Mouse (Mus musculus): ENCODE results near the gene Dck. TPM values are rescaled to one million over a fixed set of nuclear protein-coding genes. Genes with fewer than 3 reads are reported as not detected.

The Dck gene
- total and polyA plus RNA-seq, 2 experiments from 2014 or later: 28.9 to 30.3 TPM

DNA sequence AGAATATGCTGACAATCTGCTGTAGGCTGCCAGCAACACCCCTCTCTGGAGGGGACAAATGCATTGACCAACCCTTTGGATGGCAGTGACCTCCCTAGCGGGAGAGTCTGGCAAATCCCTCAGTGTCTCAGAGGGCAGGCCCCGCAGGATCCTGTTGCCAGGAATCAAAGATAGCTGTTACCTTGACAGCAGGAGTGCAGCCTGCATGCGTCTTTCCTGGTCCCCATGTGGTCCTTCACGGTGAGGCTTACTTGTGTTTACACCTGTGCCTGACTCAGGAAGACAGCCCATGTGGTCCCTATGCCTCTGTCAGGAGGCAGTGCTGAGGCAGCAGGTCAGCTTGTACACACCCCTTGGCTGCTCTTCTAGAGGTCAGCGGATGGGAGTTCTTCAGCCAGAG is 41.5 kb downstream of the Dck start:
- DNase-seq (no peak), ATAC-seq (no peak)
- no peak for TF ChIP-seq CTCF (IDR thresholded peaks at IDR 0.05; ENCODE audit: low read depth)
- Histone ChIP-seq H3K4me3 (ENCODE audit: low read depth, low read length) (no peak overlapping the region), H3K9ac (no peak overlapping the region), H3K27me3 (ENCODE audit: insufficient read depth, low read length) (no peaks in the 10 kb centered on the region), H3K4me2 (ENCODE audit: low read depth) (no peak overlapping the region), H3K36me3 (ENCODE audit: insufficient read depth) (no peaks in the 10 kb centered on the region), H3K9me3 (ENCODE audit: low read length) (no peaks in the 10 kb centered on the region), H3K4me1 (ENCODE audit: insufficient read depth) (no peaks in the 10 kb centered on the region), H3K27ac (ENCODE audit: low read depth, low read length) (no peak overlapping the region)
- 29% methylated on average over 5 of the region's 5 CpGs for WGBS

DNA sequence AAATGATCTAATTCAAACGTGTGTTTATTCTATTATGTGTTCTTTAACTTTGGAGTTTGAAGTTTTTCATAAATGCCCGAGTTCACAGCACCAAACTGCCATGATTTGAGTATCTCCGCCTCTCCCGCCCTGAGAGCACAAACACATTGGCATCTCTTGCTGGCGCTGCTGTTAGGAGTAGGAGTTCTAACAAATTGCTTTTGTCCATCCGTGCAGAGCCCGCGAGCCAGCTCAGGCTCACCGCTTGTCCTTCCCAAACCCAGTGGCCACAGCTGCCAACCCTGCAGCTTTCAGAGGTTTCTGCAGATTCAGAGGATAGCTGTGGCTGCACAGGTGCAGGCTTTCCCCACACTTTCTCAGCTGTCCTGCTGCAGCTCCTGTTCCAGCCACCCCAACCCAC is 42.5 kb downstream of the Dck start:
- no peak for DNase-seq
- H3K27me3 ChIP-seq (ENCODE audit: insufficient read depth, low read length): no peaks in the 10 kb centered on the region
- 25% methylated on average over 9 of the region's 9 CpGs for WGBS
- H3K9ac ChIP-seq: no peak overlapping the region
- H3K4me1 ChIP-seq (ENCODE audit: insufficient read depth): no peaks in the 10 kb centered on the region
- H3K36me3 ChIP-seq (ENCODE audit: insufficient read depth): no peaks in the 10 kb centered on the region
- peak; percentile 34; the same call in 1 of the 2 replicates for ATAC-seq
- H3K27ac ChIP-seq (ENCODE audit: low read depth, low read length): no peak overlapping the region
- no peak overlapping the region for H3K4me2 ChIP-seq (ENCODE audit: low read depth)
- TF ChIP-seq CTCF (IDR thresholded peaks at IDR 0.05; ENCODE audit: low read depth): no peak
- H3K4me3 ChIP-seq (ENCODE audit: low read depth, low read length): no peak overlapping the region
- no peaks in the 10 kb centered on the region for H3K9me3 ChIP-seq (ENCODE audit: low read length)

DNA sequence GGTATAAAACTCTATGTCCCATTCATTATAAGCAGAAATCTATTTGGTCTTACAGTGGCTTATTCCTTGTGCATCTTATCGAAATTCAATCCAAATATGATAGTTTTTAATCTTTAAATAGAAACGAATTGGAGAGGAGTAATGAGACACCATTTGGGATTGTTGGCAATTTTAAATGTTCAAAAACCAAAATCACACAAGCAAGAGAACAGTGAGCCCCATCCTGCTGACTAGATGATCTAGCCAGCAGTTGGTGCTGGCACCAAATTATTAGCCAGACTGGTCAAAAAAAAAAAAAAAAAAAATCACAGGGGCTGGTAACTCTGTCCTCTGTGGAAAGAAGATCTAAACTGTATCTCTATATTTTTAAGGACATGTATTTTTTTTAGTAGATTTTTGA is 48.4 kb downstream of the Dck start:
- Histone ChIP-seq H3K27me3 (ENCODE audit: insufficient read depth, low read length) (no peaks in the 10 kb centered on the region), H3K9me3 (ENCODE audit: low read length) (no peaks in the 10 kb centered on the region), H3K27ac (ENCODE audit: low read depth, low read length) (0 out of 2 replicates have a peak overlapping the region, but pooled peaks have one; percentile 22), H3K36me3 (ENCODE audit: insufficient read depth) (no peaks in the 10 kb centered on the region), H3K9ac (no peak overlapping the region), H3K4me3 (ENCODE audit: low read depth, low read length) (no peak overlapping the region), H3K4me2 (ENCODE audit: low read depth) (no peak overlapping the region), H3K4me1 (ENCODE audit: insufficient read depth) (no peaks in the 10 kb centered on the region)
- 69% methylated on average over 2 of the region's 2 CpGs for WGBS
- ATAC-seq (peak; percentile 36; the same call in 1 of the 2 replicates), DNase-seq (no peak)
- no peak for TF ChIP-seq CTCF (IDR thresholded peaks at IDR 0.05; ENCODE audit: low read depth)

DNA sequence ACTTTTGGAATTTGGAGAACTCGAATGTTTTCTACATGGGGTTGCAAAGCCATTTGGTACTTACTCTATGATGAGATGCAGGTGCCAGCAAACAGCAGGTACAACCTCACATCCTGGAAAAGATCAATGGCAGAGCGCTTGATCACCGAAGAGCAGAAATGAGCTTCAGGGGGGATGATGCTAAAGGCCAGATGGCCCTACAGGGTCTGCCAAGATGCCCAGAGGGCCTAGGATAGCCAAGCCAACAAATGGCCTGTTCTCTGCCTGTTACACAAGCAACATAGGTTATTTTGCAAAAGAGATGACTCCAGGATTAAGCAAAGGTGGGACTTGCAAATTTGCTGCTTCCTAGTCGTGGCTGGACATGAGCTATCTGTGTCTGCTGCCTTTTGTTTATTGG is 49.8 kb downstream of the Dck start:
- Histone ChIP-seq H3K4me2 (ENCODE audit: low read depth) (no peak overlapping the region), H3K4me3 (ENCODE audit: low read depth, low read length) (no peak overlapping the region), H3K36me3 (ENCODE audit: insufficient read depth) (no peaks in the 10 kb centered on the region), H3K4me1 (ENCODE audit: insufficient read depth) (no peaks in the 10 kb centered on the region), H3K27ac (ENCODE audit: low read depth, low read length) (no peak overlapping the region), H3K9ac (no peak overlapping the region), H3K27me3 (ENCODE audit: insufficient read depth, low read length) (no peaks in the 10 kb centered on the region), H3K9me3 (ENCODE audit: low read length) (no peaks in the 10 kb centered on the region)
- ATAC-seq: no peak
- 76% methylated on average over 4 of the region's 4 CpGs for WGBS
- no peak for DNase-seq
- no peak for TF ChIP-seq CTCF (IDR thresholded peaks at IDR 0.05; ENCODE audit: low read depth)

DNA sequence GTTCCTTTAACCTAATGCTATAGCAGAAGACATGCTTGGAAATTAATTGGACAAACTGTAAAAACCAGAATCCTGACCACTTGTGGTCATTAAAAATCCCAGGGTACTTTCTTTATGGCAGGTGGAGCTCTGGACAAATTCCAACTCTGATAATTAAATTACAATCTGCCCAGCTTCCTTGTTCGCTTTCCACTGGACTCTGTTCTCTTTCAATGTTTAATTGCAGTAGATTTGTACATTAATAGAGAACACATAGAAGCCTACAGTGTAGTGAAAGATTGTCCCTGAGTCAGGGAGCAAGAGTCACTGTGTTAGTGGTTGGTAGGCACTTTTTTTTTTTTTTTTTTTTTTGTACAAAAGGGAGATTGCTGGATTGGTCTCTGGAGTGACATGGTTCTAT is 56.7 kb downstream of the Dck start:
- ATAC-seq (no peak), DNase-seq (no peak)
- Histone ChIP-seq H3K4me3 (ENCODE audit: low read depth, low read length) (no peak overlapping the region), H3K4me1 (ENCODE audit: insufficient read depth) (no peaks in the 10 kb centered on the region), H3K27me3 (ENCODE audit: insufficient read depth, low read length) (no peaks in the 10 kb centered on the region), H3K9me3 (ENCODE audit: low read length) (no peaks in the 10 kb centered on the region), H3K27ac (ENCODE audit: low read depth, low read length) (no peak overlapping the region), H3K4me2 (ENCODE audit: low read depth) (no peak overlapping the region), H3K9ac (no peak overlapping the region), H3K36me3 (ENCODE audit: insufficient read depth) (no peaks in the 10 kb centered on the region)
- 34% methylated on average over 1 of the region's 1 CpGs for WGBS
- TF ChIP-seq CTCF (IDR thresholded peaks at IDR 0.05; ENCODE audit: low read depth): no peak

DNA sequence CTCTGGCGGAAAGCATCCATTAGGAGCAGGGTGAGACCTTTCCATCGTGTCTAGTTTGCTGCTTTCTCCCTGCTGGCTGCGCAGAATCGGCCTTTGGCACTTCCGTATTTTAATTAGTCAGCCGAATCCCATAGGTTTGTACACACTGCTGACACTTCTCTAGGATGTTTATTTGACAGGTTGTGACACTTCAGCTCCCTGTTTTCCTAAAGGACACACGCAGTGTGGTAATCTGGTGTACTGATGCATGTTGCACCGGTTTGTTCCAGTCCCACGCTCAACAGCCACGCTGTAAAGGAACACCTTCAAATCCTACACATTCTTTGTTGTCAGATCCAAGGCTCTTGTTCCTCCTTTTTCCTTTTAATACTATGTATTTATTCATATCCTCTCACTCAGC is 60.0 kb downstream of the Dck start:
- H3K36me3 ChIP-seq (ENCODE audit: insufficient read depth): no peaks in the 10 kb centered on the region
- no peaks in the 10 kb centered on the region for H3K4me1 ChIP-seq (ENCODE audit: insufficient read depth)
- no peaks in the 10 kb centered on the region for H3K27me3 ChIP-seq (ENCODE audit: insufficient read depth, low read length)
- H3K27ac ChIP-seq (ENCODE audit: low read depth, low read length): no peak overlapping the region
- DNase-seq (no peak), ATAC-seq (peak; percentile 32; the same call in 1 of the 2 replicates)
- no peaks in the 10 kb centered on the region for H3K9me3 ChIP-seq (ENCODE audit: low read length)
- H3K4me2 ChIP-seq (ENCODE audit: low read depth): no peak overlapping the region
- 49% methylated on average over 10 of the region's 10 CpGs for WGBS
- no peak overlapping the region for H3K9ac ChIP-seq
- no peak overlapping the region for H3K4me3 ChIP-seq (ENCODE audit: low read depth, low read length)
- no peak for TF ChIP-seq CTCF (IDR thresholded peaks at IDR 0.05; ENCODE audit: low read depth)

DNA sequence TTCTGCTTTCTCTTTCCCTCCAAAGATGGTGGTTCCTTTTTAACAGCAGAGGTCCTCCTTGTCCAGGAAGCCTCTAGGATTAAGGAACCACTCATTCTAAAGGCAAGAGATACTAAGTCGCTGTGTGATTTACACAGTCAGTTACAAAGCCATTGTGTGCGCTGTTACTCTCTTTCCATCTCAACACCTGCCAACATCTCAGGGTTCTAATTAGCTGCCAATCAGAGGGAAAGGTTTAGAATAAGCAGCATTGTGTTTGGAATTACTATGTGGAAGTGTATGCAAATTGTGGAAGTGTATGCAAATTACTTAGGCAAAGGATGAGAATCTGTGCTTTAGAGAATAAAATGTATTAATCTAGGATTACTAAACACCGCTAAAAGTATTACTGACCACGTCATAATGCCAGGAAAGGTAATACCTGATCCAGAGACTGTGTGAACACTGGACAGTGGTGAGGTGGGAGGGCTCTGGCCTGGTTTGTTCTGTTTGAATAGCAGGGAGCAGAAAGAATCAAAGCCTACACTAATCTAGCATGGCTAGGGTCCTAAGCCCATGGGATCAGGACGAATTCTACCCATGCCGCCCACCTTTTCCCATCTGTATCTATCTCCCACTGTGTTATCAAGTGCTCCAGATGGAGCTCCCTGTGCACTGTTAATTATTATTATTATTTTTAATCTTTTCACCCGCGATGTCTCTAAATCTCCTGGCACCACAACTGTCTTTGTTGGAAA is 65.2 kb downstream of the Dck start:
- DNase-seq (no peak), ATAC-seq (peak; percentile 82)
- Histone ChIP-seq H3K36me3 (ENCODE audit: insufficient read depth) (no peaks in the 10 kb centered on the region), H3K9ac (no peak overlapping the region), H3K9me3 (ENCODE audit: low read length) (no peaks in the 10 kb centered on the region), H3K4me2 (ENCODE audit: low read depth) (no peak overlapping the region), H3K27ac (ENCODE audit: low read depth, low read length) (0 out of 2 replicates have a peak overlapping the region, but pooled peaks have one; percentile 29), H3K27me3 (ENCODE audit: insufficient read depth, low read length) (no peaks in the 10 kb centered on the region), H3K4me1 (ENCODE audit: insufficient read depth) (0 out of 2 replicates have a peak, but pooled peaks cover 5% of the 10 kb centered on the region), H3K4me3 (ENCODE audit: low read depth, low read length) (no peak overlapping the region)
- WGBS: 38% methylated on average over 8 of the region's 8 CpGs
- TF ChIP-seq CTCF (IDR thresholded peaks at IDR 0.05; ENCODE audit: low read depth): no peak
